Mouse (Mus musculus) B cell, adult (primary cell): Measurements from ENCODE around the gene Syt8. TPM values are rescaled to one million over a fixed set of nuclear protein-coding genes. Genes with fewer than 3 reads are reported as not detected.

ENCODE experiments used
- total RNA-seq: library from RNA; stranded (reverse); gene quantifications from 4 replicates; pipeline ENCODE4 v1.2.4, GENCODE M21; 2023; ENCODE audit not compliant: inconsistent age

Gene Syt8
- total RNA-seq: not detected in 4 replicates

DNA sequence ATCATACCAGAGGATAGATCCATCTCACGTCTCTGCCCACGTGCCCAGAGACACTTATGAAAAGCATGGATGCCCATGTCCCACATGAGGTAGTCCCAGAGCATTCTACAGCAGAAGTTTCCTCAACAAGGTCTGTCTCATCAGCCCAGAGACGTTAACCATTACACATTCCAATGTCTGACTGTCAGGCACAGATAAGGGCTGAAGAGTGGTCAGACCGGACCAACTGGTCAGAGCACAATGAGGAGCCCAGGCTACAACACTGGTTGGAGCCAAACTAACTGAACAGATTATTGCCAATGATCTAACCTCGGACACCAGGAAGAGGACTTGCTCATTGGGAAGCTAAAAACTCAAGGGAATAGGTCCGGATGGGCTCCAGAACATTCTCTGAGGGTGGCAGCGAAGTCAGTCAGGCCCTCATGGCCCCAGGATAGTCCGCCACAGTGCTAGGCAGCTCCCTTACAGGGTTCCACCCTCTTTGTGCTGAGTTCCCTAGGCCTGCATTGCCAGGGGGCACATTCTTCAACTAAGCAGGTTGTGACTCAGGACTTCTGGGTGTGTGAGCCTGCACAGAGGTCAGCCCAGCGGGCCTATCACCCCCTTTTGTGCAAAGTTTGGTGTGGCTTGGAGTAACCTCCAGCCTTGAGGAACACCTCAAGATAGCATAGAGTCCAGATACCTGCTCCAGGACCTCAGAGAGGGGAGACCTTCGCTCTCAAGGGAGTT lies at the start of gene Syt8:
Syt8 (plus strand) TSS at position 714 of the 729 bp plus-strand sequence.

GRCm38 (mm10) chr7:142387419-142388148 lies 47.1 kb upstream of the Syt8 start, which contains the start of gene Ctsd:
Gene Ctsd (minus strand): TSS chr7:142388038.

GRCm38 (mm10) chr7:142441585-142441984 lies 6.9 kb downstream of the Syt8 start, which contains the start of gene Tnni2:
Gene Tnni2 (plus strand): TSS chr7:142441808.

GRCm38 (mm10) chr7:142460636-142461077 lies 26.0 kb downstream of the Syt8 start, which contains the start of gene Lsp1:
Gene Lsp1 (plus strand): TSS chr7:142460809.

Other genes starting within 250 kb of the Syt8 start
- not detected in 4 replicates for gene Gm10153, start 244.5 kb upstream of the Syt8 start, total RNA-seq
- not detected in 4 replicates for gene Krtap5-3, start 233.5 kb upstream of the Syt8 start, total RNA-seq
- gene Gm7579, start 223.0 kb upstream of the Syt8 start, total RNA-seq: not detected in 4 replicates
- not detected in 4 replicates for gene Krtap5-5, start 204.9 kb upstream of the Syt8 start, total RNA-seq
- not detected in 4 replicates for gene Gm40460, start 193.8 kb upstream of the Syt8 start, total RNA-seq
- not detected in 4 replicates for gene Gm2431, start 176.5 kb upstream of the Syt8 start, total RNA-seq
- not detected in 4 replicates for gene Gm4559, start 160.5 kb upstream of the Syt8 start, total RNA-seq
- gene Krtap5-1, start 137.7 kb upstream of the Syt8 start, total RNA-seq: not detected in 4 replicates
- gene Krtap5-4, start 131.3 kb upstream of the Syt8 start, total RNA-seq: not detected in 4 replicates
- gene Ifitm10, start 61.1 kb upstream of the Syt8 start, total RNA-seq: not detected in 4 replicates
- 1.1 TPM in 1 of 4 replicates, not detected in the others for gene Gm49369, start 52.2 kb upstream of the Syt8 start, total RNA-seq
- gene Ctsd, start 46.8 kb upstream of the Syt8 start, total RNA-seq: 73.4 to 77.8 TPM (median 75.5 TPM) in 4 replicates
- 2.8 to 8.6 TPM (median 4.6 TPM) in 4 replicates for gene Tnni2, start 7.0 kb downstream of the Syt8 start, total RNA-seq
- 819 to 878 TPM (median 864 TPM) in 4 replicates for gene Lsp1, start 26.0 kb downstream of the Syt8 start, total RNA-seq
- gene Tnnt3, start 64.0 kb downstream of the Syt8 start, total RNA-seq: 27.0 to 41.7 TPM (median 32.3 TPM) in 4 replicates
- 13.5 to 17.6 TPM (median 15.9 TPM) in 4 replicates for gene Mrpl23, start 97.8 kb downstream of the Syt8 start, total RNA-seq
- not detected in 4 replicates for gene Igf2, start 232.0 kb downstream of the Syt8 start, total RNA-seq
- gene Gm49394, start 235.1 kb downstream of the Syt8 start, total RNA-seq: not detected in 4 replicates